Mouse (Mus musculus) ES-Bruce4 (cell line): ENCODE measurements at regions not wholly inside any gene's neighbourhood (a gene's known extent, or its start where the extent isn't known, plus 50 kb on each side); places are given as distances from the start of the nearest gene placed in this dataset.

ENCODE experiments used
- CTCF ChIP-seq: IDR thresholded peaks from one replicate; pipeline ENCODE4 v1.8.1; 2011; ENCODE audit warnings: low read depth, low read length
- POLR2A ChIP-seq: IDR thresholded peaks from one replicate; pipeline ENCODE4 v1.8.1; 2011; ENCODE audit warnings: low read length; ENCODE audit not compliant: insufficient read depth

DNA sequence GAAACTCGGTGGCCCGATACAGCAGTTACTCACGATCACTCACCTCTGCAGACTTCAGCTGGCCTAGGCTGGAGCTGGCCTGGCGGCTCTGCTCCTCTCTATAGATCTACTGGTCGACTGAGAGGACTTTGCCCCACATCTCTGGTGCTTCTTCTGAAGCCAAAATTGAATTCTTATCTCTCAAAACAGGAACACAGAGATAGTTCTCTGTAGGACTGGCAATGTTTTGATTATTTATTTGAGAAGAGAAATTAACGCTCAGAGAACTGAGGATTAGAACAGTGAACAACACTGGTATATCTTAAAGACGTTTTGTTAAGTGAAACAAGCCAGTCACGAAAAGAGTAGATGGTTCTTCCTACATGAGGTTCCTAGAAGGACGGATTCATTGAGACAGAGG lies 59.3 kb upstream of the Sv2b start:
- TF ChIP-seq CTCF (no peak), POLR2A (no peak)
